Mouse (Mus musculus) left cerebral cortex, postnatal 10 days (tissue): ENCODE data around the gene Dgkd. TPM values are rescaled to one million over a fixed set of nuclear protein-coding genes. Genes with fewer than 3 reads are reported as not detected.

ENCODE experiments used
- DNase-seq, 2 experiments: peaks; one replicate each; pipeline ENCODE4 v3.0.0; 2021 to 2022; ENCODE audit warnings: low spot score in 2 of 2, mixed read lengths in 1 of 2; ENCODE audit errors: extremely low spot score in 1 of 2
- intact Hi-C: fragments of 180-260 bp; cut with DNase I; formaldehyde crosslinking; loops from one replicate; pipeline ENCODE4 v1.15.1; 2025
- total RNA-seq, 2 experiments: library from RNA; stranded (reverse); gene quantifications; 2 replicates each; pipeline ENCODE4 v1.2.3; 2021

Dgkd gene
- total RNA-seq, 2 experiments from 2014 or later = 140 to 160 TPM

DNA sequence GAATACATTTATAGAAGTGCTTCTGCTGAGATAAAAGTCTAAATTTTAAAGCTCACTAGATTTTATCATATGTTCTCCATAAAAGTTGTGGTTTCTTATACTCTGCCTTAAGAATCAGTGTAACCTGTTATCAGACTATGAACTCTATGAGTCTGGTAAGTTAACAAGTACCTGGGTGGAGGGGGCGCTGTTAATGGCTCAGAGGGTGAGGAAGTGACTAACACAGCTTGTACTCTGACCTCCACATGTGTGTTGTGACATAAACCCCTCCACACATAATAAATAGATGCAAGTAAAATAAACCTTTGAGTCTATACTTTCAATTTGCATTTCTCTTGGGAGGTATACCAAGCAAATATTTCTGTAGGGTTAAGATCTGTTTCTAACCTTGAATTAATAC is 57.3 kb downstream of the Dgkd start:
- intact Hi-C loops = loop anchor here (5.0 kb wide), 2 partner anchors 53 to 98 kb away; no protein-coding TSS in a partner anchor

DNA sequence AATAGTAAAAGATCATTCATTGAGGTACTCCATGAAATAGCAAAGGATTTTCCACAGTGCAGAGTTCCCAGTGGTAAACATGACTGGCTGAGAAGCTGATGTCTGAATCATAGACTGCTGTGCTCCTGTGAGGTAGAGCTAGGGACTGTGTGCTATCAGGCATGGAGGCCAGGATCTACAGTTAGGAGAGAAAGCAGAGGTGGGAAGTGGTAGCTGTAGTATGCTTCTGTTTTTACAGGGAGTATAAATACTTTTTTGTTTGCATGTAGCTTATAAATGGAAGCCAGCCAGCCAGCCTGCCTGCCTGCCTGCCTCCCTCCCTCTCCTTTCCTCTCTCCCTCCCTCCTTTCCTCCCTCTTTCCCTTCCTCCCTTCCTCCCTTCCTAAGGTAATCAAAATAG is 60.3 kb downstream of the Dgkd start:
- intact Hi-C loops = loop anchor here (5.0 kb wide), 2 partner anchors 56 to 101 kb away; no protein-coding TSS in a partner anchor
- DNase-seq = no peak

More for the DNA sequence above, 57.3 kb downstream of the Dgkd start:
- no peak for DNase-seq

DNA sequence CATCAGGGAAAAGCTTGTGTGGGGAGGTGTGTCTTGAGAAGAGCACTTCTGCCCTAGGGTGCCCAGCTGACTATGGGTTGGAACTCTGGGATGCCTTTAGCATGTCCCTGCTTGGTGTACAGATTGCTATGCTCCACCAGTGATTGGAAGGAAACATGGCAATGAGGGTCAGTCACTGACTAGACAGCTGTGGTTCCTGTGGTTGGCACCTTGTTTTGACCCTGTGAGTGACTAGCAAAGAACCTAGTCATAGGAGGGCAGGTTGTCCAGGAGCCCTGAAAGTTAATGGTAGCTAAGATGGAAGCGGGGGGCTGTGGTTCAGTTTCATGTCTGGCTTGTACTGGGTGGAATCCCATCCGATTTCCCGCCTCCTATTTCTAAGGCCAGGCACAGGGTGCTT is 64.3 kb downstream of the Dgkd start:
- no peak for DNase-seq
- intact Hi-C loops = no loop called here

DNA sequence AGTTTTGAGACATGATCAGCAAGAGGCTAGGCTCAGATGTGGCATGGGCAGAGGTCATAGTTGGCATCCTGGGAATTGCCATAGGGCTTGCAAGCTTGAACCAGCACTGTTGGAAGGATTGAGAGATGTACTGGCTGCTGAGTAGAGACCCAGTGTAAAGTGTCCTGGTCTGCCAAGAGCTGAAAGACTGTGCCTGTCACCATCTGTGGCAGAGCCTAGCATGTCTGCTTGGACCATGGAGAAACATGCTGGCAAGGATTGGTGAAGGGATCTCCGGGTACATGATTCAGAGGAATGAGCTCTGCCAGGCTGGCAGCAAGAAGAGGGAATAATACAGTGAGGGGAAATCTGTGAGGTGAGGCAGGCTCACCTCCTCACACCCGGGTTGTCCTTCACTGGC is 65.0 kb downstream of the Dgkd start:
- intact Hi-C loops = no loop called here
- no peak for DNase-seq

DNA sequence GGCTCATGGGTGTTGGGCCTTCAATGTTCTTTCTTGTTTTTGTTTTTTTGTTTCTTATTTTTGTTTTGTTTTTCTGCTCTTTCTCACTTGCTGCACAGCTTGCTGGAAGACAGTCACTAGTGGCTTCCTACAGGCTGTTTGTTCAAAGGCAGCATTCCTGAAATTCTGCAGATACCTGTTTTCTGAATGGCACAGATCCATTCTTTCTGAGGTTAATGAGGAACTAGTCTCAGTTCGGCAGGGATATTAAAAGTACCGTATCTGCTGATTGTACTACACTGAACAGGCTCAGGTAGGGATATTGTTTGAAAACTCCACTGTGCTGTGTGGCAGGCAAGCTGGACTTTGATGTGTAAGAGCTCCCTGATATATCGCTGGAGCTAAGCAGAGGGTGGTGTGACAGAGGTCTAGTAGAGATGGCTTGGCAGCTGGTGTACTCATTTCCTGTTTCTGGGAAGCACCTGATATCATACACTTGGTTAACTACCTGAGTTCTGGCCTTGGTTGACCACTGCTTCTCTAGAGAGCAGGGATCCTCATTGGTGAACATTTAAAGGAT is 67.0 kb downstream of the Dgkd start:
- intact Hi-C loops = loop anchor here (5.0 kb wide), 2 partner anchors 68 to 153 kb away; partner anchors contain the start of gene Dgkd
- no peak for DNase-seq

DNA sequence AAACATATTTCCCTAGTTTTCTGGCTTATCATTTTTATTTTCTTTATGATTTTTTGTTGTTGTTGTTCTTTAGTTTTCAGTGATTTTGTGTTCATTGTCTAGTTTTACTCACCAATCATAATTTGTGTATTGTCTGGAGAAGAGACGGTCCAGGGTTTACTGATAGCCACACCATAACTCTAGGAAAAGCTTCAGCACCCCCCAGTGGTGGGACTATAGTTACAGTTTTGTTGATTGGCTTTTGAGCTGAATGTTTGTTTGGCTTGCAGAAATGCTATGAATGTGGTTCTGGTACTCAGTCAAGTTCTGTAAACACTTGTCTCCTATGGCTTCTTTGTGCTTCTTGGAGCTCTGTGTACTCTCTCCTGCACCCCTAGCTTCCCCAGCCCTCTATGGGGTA is 69.6 kb downstream of the Dgkd start:
- DNase-seq = peak in 1 of 2 experiments; percentile 52
- intact Hi-C loops = loop anchor here (5.0 kb wide), 2 partner anchors 70 to 155 kb away; partner anchors contain the start of gene Dgkd

DNA sequence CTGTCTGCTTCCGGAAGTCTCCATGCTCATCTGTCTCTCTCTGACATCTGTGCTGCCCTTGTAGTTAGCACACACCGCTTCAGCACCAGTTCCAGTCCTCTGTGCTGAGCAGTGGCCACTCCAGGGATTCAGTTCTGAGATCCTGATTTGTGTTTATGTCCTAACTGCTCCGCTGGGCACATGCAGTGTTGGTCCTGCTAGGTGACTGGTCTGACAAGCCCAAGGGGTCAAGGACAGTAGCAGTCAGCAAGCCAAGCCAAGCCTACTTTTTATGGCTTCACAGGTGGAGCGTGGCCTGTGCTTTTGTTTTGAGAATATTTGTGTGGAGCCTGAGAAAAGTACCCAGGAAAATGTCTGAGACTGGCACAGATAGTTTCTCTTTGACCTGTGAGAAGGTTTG is 71.8 kb downstream of the Dgkd start:
- intact Hi-C loops = loop anchor here (5.0 kb wide), 2 partner anchors 73 to 158 kb away; partner anchors contain the start of gene Dgkd
- no peak for DNase-seq

DNA sequence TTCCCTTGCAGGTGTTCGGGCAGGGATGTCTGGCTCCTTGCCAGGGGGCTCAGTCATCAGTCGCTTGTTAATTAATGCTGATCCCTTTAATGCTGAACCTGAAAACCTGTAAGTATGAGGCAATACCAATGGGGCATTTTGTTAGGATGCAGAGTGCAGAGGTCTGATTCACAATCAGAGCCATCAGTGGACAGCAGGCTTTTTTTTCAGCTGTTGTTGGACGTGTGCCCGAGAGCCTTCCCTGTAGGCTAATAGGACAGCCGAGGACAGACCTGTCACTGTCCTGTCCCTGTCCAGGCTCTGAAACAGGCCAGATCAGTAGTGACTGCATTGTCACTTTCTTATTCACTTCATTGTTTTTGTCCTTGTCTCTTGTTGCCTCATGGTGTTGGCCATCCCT is 76.6 kb downstream of the Dgkd start:
- intact Hi-C loops = loop anchor here (5.0 kb wide), 1 partner anchor 152 kb away; no protein-coding TSS in a partner anchor
- peak in 1 of 2 experiments; percentile 60 for DNase-seq

DNA sequence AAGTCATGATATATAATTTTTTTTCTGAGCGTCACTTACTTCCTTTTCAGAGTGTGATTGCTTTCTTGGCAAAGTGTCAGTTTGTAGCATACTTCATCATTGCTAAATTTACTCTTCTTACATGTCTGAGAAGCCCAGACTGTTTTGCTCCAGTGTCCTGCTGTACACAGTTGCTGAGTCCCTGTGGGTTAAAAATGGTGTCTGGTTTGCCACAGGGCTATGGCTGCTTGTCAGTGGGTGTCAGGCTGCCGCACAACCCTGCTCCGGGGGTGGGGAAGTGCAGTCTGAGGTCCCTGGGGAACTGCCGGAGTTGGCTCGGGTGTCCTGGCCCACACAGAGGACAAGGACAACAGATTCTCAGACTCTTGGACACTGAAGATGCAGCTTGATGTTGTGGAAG is 80.0 kb downstream of the Dgkd start:
- intact Hi-C loops = loop anchor here (5.0 kb wide), 1 partner anchor 156 kb away; no protein-coding TSS in a partner anchor
- peak; percentile 42 to 47 for DNase-seq

DNA sequence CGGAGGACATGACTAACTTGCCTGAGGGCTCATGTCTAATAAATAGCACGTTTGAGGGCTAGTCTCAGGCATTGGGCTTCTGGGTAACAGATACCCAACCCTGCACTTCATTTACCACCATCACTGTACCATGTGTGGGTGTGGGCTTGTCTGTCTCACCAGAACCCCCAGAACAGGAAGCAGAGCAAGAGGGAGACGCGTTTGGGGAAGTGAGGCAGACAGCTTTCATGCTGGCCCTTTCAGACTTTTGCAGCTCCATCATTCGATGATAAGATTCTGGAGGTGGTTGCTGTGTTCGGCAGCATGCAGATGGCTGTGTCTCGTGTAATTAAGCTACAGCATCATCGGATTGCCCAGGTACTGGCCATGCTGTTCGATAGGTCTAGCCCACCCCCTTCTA is 82.0 kb downstream of the Dgkd start:
- DNase-seq = no peak
- intact Hi-C loops = no loop called here

DNA sequence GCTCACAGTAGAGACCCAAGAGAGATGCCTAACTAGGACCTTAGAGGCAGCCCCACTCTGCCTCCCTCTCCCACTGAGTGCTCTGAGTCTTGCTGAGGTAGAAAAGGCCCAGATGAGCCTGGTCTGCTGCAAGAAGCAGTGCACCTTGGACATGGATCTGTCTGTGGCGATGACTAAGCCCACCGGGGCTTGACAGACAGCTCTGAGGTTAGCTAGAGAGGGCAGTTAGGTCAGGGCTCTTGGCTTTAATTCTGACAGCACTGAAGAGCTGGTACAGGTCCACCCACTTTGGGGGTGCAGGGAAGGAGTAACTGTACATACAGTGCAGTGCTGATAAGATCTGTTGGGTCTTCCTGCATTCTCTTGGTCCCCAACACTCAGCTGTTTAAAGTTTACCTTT is 82.5 kb downstream of the Dgkd start:
- no peak for DNase-seq
- intact Hi-C loops = no loop called here

DNA sequence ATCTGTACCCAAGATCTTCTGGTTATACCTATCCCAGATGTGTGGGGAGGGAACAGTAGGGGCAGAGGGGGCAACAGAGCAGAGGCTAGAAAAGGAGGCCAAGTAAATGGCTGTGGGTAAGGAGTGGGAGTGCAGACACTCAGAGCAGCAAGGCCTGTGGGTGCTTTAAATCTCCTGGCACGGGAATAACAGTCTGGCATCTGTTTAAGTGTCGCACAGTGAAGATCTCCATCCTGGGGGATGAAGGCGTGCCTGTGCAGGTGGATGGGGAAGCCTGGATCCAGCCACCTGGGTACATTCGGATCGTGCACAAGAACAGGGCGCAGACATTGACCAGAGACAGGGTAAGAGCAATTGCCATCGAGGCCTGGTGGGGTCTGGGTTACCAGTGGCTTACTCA is 83.0 kb downstream of the Dgkd start:
- no peak for DNase-seq
- intact Hi-C loops = no loop called here

DNA sequence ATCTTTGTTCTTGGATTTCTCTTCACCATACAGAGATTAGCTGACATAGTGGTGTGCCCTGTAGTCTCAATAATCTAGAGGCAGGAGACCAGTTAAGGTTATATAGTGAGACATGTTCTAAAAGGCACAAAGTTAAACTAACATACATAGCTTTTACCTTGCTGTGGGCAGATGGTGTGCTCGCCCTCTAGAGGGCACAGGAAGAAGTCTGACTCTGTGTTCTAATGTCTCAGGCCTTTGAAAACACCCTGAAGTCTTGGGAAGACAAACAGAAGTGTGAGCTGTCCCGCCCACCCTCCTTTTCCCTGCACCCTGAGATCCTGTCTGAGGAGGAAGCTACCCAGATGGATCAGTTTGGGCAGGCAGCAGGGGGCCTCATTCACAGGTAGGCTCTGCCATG is 83.4 kb downstream of the Dgkd start:
- intact Hi-C loops = no loop called here
- no peak for DNase-seq

DNA sequence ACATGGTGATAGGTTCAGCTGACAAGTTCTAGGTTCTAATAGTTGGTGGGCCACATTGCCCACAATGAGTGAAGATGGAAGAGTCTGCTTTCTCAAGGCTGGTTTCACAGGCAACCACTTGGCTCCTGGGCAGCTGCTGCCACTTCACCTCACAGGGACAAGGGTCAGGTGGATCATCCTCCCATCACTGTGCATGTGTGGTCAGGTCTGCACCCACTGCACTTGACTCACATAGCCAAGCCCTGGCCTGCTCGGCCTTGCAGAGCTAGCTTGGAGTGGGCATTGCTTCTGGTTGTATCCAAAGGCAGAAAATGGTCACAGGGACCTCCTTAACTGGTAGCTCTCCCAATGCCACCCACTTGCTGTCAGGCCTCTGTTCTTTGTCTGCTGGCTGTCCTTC is 88.7 kb downstream of the Dgkd start:
- intact Hi-C loops = no loop called here
- DNase-seq = no peak

DNA sequence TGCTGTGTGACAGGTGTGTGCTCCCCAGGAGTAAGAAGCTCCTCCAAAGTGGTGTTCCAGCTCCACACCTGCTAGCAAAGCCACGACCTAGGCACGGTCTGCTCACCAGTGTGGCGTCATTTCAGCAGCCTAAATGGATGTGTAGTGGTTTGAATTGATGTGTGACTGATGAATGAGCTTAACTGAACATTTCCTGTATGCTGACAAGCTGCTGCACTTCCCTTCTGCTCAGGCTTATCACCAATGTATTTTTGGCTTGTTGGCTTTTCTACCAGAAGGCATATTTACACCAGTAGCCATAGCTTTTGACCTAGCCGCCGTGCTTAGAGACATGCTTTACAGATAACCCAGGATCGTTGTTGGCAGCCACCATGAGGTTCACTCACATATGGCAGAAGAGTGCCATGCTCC is 94.6 kb downstream of the Dgkd start:
- intact Hi-C loops = no loop called here
- DNase-seq = no peak

DNA sequence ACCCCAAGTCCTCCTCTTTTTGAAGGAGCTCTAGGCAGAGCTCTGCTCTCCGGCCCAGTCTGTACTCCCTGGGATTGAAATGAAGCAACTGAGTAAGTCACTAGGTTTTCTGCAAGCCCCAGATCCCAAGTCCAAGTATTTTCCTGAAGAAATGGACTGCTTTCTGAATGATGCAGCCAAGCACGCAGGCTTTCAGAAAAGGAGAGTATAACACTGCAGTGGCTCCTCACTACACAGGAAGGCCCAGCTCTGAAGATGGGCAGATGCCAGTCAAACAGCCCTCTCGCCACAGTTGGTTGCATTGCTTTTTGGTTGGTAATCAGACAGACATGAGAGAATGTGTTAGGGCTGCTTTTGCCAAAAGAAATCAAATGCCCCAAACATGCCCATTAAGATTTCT is 98.6 kb downstream of the Dgkd start:
- no peak for DNase-seq
- intact Hi-C loops = loop anchor here (10.0 kb wide), 1 partner anchor 507 kb away; no protein-coding TSS in a partner anchor

DNA sequence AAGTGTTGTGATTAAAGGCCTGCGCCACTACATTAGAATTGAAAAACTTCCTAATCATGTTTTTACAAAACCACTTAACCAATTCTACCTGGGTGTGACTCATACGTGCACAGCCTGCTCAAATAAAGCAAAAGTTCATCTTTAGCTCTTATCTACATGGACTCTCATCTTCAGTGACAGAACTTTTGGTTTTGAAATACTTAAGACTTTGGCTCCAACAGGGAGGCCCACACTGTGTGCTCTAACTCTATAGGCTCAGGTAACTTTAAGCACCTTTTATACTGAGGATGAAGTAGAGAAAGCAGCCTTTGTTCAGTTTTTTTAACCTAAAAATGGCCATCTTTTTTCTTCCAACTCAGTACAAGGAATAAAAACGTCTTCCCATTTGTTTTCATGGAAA is 100.0 kb downstream of the Dgkd start:
- no peak for DNase-seq
- intact Hi-C loops = loop anchor here (10.0 kb wide), 1 partner anchor 508 kb away; no protein-coding TSS in a partner anchor

DNA sequence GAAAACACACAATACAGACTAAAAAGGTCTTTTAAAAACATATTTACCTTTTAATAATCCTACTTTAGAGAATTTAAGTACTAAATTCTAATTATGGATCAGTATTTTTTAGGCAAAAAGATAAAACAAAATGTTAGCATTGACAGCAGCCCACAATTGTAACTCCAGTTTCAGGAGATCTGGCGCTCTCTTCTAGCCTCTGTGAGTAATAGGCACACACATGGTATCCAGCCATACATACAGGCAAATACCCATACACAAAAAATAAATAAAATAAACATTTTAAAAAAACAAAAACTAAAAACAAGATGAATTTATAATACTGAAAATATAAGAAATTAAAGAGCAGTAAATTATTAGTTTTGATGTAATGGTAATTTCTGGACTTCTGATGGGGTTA is 105.8 kb downstream of the Dgkd start:
- intact Hi-C loops = loop anchor here (10.0 kb wide), 1 partner anchor 514 kb away; no protein-coding TSS in a partner anchor
- no peak for DNase-seq

DNA sequence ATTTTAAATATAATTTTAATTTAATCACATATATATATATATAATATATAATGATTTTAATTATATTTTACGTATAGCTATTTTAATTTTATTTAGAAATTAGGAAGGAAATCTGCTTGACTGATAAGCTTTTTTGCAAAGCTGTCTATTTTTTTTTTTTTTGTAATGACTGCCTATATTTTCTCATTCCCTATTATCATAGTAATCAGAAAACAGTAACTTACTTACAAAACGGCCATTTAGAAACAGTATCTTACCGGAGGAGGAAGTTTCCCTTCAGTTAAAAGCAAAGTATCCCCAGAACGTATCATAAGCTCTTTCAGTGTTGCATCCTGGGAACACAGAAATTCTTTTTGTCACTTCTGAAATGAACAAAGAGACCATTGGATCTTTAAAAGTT is 106.4 kb downstream of the Dgkd start:
- no peak for DNase-seq
- intact Hi-C loops = loop anchor here (10.0 kb wide), 1 partner anchor 515 kb away; no protein-coding TSS in a partner anchor

DNA sequence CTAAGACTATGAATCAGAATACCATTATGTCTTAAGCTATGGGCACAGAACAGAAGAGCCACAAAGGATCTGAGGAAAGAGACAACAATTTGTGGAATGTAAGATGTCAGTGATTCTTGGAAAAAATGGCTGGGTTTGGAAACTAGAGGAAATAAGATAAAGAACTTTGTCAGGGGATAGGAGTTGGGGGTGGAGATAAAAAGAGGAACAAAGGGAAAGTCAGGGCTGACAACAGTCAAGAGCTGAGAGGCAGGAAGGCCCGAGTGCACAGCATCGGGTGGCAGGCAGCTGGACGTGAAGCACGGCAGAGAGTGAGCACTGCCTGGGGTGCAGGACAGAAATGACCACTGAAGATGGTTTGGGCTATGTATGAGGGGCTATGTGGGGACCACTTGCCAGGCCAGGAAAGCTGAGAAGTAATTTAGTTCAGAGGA is 106.9 kb downstream of the Dgkd start:
- intact Hi-C loops = loop anchor here (10.0 kb wide), 1 partner anchor 515 kb away; no protein-coding TSS in a partner anchor
- no peak for DNase-seq

DNA sequence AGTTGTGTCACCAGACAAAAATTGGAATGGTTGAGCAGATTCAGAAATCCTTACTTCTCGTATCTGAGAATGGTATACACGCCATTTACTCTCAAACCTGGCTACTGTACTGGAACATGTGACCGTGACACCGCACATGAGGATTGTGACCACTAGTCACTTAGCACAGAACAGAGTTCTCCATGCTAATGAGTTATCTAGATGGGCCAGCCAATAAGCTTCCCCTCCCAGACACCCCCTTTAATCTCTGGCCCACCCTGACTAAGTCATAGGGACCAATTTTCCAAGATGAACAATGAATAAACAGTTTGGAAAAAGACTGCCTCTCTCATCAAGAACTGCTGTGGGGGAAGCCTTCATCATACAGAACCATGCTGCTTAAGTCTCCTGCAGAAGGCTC is 107.7 kb downstream of the Dgkd start:
- intact Hi-C loops = no loop called here
- DNase-seq = no peak
